Mouse (Mus musculus): Measurements from ENCODE around the gene Abcc9. TPM values are rescaled to one million over a fixed set of nuclear protein-coding genes. Genes with fewer than 3 reads are reported as not detected.
A peak's percentile ranks its signal among the peaks of the same experiment; 100 is the strongest.

Gene Abcc9
- polyA plus RNA-seq, 1 experiment from 2014 or later = 1.5 TPM

DNA sequence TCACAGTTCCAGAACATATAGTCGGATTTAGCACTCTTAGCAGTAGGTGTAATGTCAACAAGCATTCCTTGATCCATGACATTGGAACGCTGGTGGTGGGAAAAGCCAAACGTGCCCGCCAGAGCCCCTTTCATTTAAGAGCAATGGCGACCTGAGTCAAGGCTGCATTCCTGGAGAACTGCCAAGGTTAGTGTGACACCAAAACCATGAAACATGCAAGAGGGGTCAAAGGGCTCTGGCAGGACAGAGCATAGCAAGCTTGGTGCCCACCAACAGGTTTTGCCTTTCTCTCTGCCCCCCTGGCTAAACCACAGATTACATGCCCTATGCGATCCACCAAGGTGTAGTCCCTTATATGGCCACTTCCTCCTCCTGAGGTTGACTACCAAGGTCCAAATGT, 36.5 kb upstream of the Abcc9 start:
- Histone ChIP-seq H3K27me3 (ENCODE audit: control insufficient read depth, insufficient read depth, low read length) (no peaks in the 10 kb centered on the region), H3K9ac (ENCODE audit: low read length) (no peak overlapping the region), H3K36me3 (ENCODE audit: control insufficient read depth, insufficient read depth, low read length) (no peaks in the 10 kb centered on the region), H3K9me3 (ENCODE audit: control insufficient read depth, low read length) (no peaks in the 10 kb centered on the region), H3K4me2 (ENCODE audit: low read depth) (no peak overlapping the region), H3K4me1 (ENCODE audit: control insufficient read depth, insufficient read depth, low read length) (no peaks in the 10 kb centered on the region), H3K4me3 (ENCODE audit: low read depth, low read length) (no peak overlapping the region), H3K27ac (ENCODE audit: low read depth, low read length) (no peak overlapping the region)
- no peak for ATAC-seq (ENCODE audit: insufficient read depth, low FRiP score, low TSS enrichment)
- 74% methylated on average over 6 of the region's 6 CpGs for WGBS
- DNase-seq (ENCODE audit: low spot score) = no peak

DNA sequence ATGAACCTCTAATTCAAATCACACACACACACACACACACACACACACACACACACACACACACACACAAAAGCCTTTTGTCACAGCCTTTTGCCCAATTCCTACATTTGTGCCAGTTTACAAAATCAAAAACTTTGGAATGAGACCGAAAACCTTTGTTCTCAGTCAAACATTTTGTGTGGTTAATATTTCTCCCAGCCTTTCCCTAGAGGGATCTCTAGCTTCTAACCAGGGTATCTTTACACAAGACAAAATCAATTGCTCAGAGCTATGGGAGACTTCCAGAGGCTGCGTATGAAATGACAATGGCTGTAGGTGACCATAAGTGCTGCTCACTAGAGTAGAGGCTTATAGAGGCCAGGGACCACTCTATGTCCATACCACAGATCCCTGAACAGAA, 36.1 kb upstream of the Abcc9 start:
- no peaks in the 10 kb centered on the region for H3K27me3 ChIP-seq (ENCODE audit: control insufficient read depth, insufficient read depth, low read length)
- H3K4me3 ChIP-seq (ENCODE audit: low read depth, low read length) = no peak overlapping the region
- ATAC-seq (ENCODE audit: insufficient read depth, low FRiP score, low TSS enrichment) = no peak
- DNase-seq (ENCODE audit: low spot score) = no peak
- H3K4me1 ChIP-seq (ENCODE audit: control insufficient read depth, insufficient read depth, low read length) = no peaks in the 10 kb centered on the region
- no peaks in the 10 kb centered on the region for H3K36me3 ChIP-seq (ENCODE audit: control insufficient read depth, insufficient read depth, low read length)
- no peaks in the 10 kb centered on the region for H3K9me3 ChIP-seq (ENCODE audit: control insufficient read depth, low read length)
- H3K27ac ChIP-seq (ENCODE audit: low read depth, low read length) = no peak overlapping the region
- no peak overlapping the region for H3K4me2 ChIP-seq (ENCODE audit: low read depth)
- H3K9ac ChIP-seq (ENCODE audit: low read length) = no peak overlapping the region
- WGBS = 99% methylated on average over 2 of the region's 2 CpGs

DNA sequence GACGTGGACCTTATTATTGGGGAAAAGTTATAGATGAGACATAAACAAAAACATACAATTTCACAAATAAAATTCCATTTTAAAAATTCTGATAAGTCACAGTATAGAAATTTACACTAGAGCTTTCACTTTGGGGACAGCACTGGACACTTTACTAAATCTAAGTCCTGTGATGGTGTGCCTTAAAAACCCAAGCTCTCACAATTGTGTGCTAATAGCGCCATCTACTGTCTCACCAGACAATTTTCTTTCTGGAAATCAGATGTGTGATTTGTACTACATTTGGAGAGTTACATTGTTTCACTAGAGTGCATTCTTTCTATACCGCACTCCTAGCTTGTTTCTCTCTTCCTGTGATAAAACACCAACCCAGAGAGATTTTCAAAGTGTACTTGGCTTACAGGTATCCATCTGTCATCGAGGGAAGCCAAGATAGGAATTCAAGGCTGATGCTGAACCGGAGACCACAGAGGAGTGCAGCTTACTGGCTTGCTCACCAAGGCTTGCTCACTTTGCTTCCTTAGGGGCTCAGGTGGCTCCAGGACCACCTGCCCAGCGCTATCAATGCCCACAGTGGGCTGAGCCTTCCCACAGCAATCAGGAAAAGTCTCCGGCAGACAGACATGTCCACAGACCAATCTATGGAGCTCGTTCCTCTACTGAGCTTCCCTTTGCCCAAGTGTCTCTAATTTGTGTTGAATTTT, 33.3 kb upstream of the Abcc9 start:
- Histone ChIP-seq H3K27me3 (ENCODE audit: control insufficient read depth, insufficient read depth, low read length) (no peaks in the 10 kb centered on the region), H3K4me3 (ENCODE audit: low read depth, low read length) (no peak overlapping the region), H3K9ac (ENCODE audit: low read length) (no peak overlapping the region), H3K4me1 (ENCODE audit: control insufficient read depth, insufficient read depth, low read length) (no peaks in the 10 kb centered on the region), H3K9me3 (ENCODE audit: control insufficient read depth, low read length) (no peaks in the 10 kb centered on the region), H3K4me2 (ENCODE audit: low read depth) (no peak overlapping the region), H3K27ac (ENCODE audit: low read depth, low read length) (no peak overlapping the region), H3K36me3 (ENCODE audit: control insufficient read depth, insufficient read depth, low read length) (no peaks in the 10 kb centered on the region)
- DNase-seq (ENCODE audit: low spot score) = no peak
- 53% methylated on average over 8 of the region's 8 CpGs for WGBS
- peak; percentile 49; the same call in 1 of the 2 replicates for ATAC-seq (ENCODE audit: insufficient read depth, low FRiP score, low TSS enrichment)

DNA sequence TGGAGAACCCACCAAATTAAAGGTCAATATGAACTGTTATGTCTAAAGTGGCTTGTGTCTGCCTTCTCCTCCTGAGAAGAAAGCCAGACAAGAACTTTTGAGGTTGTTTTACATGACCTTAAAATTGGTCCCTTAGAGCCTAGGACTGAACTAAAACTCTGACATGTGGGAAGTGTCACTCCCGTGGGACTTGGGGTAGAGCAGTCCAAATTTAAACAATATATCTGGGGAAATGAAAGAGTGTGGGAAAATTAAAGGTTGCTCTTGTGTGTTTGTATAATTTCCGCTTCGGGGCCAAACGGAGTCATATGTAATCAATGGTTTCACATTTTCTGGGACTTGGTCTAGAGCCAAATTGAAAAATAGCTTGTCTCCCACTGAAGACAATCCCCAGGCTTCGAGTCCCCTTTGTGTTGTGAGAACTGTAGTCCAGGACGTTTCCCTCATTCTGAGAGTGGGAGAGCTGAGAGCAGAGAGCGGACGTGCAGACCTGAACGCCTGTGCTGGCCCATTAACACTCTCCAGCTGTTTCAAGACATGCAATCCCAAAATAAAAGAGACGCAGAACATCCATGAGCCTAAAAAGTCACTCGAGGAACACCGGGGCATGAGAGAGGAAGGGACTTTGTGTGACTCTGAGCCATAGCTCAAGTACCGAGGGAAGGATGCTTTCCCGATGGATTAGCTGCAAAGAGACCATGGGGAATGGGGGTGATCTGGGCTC, 30.6 kb upstream of the Abcc9 start:
- H3K9ac ChIP-seq (ENCODE audit: low read length) = no peak overlapping the region
- ATAC-seq (ENCODE audit: insufficient read depth, low FRiP score, low TSS enrichment) (no peak), DNase-seq (ENCODE audit: low spot score) (no peak)
- no peaks in the 10 kb centered on the region for H3K27me3 ChIP-seq (ENCODE audit: control insufficient read depth, insufficient read depth, low read length)
- H3K27ac ChIP-seq (ENCODE audit: low read depth, low read length) = no peak overlapping the region
- no peaks in the 10 kb centered on the region for H3K36me3 ChIP-seq (ENCODE audit: control insufficient read depth, insufficient read depth, low read length)
- no peak overlapping the region for H3K4me2 ChIP-seq (ENCODE audit: low read depth)
- no peaks in the 10 kb centered on the region for H3K4me1 ChIP-seq (ENCODE audit: control insufficient read depth, insufficient read depth, low read length)
- no peaks in the 10 kb centered on the region for H3K9me3 ChIP-seq (ENCODE audit: control insufficient read depth, low read length)
- H3K4me3 ChIP-seq (ENCODE audit: low read depth, low read length) = no peak overlapping the region
- WGBS = 82% methylated on average over 14 of the region's 14 CpGs

DNA sequence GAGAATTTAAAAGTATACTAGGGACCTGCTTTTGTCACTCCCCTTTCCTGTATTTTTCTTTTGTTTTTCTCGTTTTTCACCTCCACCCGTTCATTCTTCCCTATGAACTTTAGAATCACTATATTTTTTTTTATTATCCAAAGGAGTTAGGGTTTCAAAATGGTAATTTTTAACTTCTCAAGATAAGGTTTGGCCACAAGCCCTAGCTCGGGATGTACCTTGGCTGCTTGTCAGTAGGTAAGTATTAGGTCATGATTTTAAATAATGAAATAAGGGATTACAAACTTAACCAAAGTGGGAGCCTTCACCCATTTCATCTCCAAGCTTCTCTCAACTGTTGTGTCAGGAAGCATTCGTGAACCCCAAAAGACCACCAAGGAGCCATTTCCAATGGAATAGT, 23.9 kb upstream of the Abcc9 start:
- H3K4me3 ChIP-seq (ENCODE audit: low read depth, low read length) = no peak overlapping the region
- H3K27me3 ChIP-seq (ENCODE audit: control insufficient read depth, insufficient read depth, low read length) = no peaks in the 10 kb centered on the region
- H3K4me1 ChIP-seq (ENCODE audit: control insufficient read depth, insufficient read depth, low read length) = no peaks in the 10 kb centered on the region
- H3K9ac ChIP-seq (ENCODE audit: low read length) = no peak overlapping the region
- DNase-seq (ENCODE audit: low spot score) = no peak
- 86% methylated on average over 4 of the region's 4 CpGs for WGBS
- H3K4me2 ChIP-seq (ENCODE audit: low read depth) = no peak overlapping the region
- H3K36me3 ChIP-seq (ENCODE audit: control insufficient read depth, insufficient read depth, low read length) = no peaks in the 10 kb centered on the region
- no peak overlapping the region for H3K27ac ChIP-seq (ENCODE audit: low read depth, low read length)
- no peaks in the 10 kb centered on the region for H3K9me3 ChIP-seq (ENCODE audit: control insufficient read depth, low read length)
- no peak for ATAC-seq (ENCODE audit: insufficient read depth, low FRiP score, low TSS enrichment)

DNA sequence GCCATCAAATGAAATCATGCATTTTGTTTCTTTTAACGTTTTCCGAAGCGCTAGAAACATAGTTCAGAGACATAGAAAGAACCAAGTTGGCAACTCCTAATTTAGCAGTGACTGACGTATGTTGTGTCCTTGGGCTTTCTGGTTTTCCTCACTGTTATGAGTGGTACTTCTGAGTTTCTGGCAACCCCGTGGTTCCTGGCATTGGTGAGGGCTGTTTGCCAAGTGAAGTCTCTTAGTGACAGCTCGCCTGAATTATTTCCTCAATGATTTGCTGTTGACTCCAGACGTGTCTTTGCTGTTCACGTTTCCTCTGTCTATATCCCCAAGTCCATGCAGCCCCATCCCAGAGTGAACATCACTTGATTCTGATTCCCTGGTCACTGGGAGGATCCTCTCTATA, 19.6 kb upstream of the Abcc9 start:
- H3K4me2 ChIP-seq (ENCODE audit: low read depth) = no peak overlapping the region
- no peak overlapping the region for H3K27ac ChIP-seq (ENCODE audit: low read depth, low read length)
- no peaks in the 10 kb centered on the region for H3K9me3 ChIP-seq (ENCODE audit: control insufficient read depth, low read length)
- DNase-seq (ENCODE audit: low spot score) (no peak), ATAC-seq (ENCODE audit: insufficient read depth, low FRiP score, low TSS enrichment) (no peak)
- no peaks in the 10 kb centered on the region for H3K4me1 ChIP-seq (ENCODE audit: control insufficient read depth, insufficient read depth, low read length)
- no peaks in the 10 kb centered on the region for H3K27me3 ChIP-seq (ENCODE audit: control insufficient read depth, insufficient read depth, low read length)
- H3K9ac ChIP-seq (ENCODE audit: low read length) = no peak overlapping the region
- WGBS = 89% methylated on average over 8 of the region's 8 CpGs
- H3K36me3 ChIP-seq (ENCODE audit: control insufficient read depth, insufficient read depth, low read length) = no peaks in the 10 kb centered on the region
- no peak overlapping the region for H3K4me3 ChIP-seq (ENCODE audit: low read depth, low read length)

DNA sequence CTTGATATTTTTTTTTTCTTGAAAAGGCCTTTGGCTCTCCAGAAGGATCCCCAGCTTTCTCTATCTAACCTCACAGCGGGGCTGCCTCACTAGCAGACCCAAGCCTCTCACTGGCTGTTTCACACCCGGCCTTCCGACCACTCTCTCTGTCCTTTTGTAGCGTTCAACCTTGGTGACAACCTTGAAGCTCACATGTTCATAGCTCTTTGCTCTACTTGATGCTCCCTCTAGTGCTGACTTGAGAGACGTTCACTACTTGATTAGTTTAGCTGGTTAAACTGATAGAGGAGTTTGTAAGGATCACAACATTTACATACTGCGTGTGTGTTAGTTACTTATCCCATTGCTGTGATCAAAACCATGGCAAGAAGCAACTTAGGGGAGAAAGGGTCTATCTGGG, 18.5 kb upstream of the Abcc9 start:
- Histone ChIP-seq H3K9me3 (ENCODE audit: control insufficient read depth, low read length) (no peaks in the 10 kb centered on the region), H3K27ac (ENCODE audit: low read depth, low read length) (no peak overlapping the region), H3K9ac (ENCODE audit: low read length) (no peak overlapping the region), H3K4me2 (ENCODE audit: low read depth) (no peak overlapping the region), H3K27me3 (ENCODE audit: control insufficient read depth, insufficient read depth, low read length) (no peaks in the 10 kb centered on the region), H3K4me1 (ENCODE audit: control insufficient read depth, insufficient read depth, low read length) (no peaks in the 10 kb centered on the region), H3K4me3 (ENCODE audit: low read depth, low read length) (no peak overlapping the region), H3K36me3 (ENCODE audit: control insufficient read depth, insufficient read depth, low read length) (no peaks in the 10 kb centered on the region)
- WGBS = 76% methylated on average over 6 of the region's 6 CpGs
- DNase-seq (ENCODE audit: low spot score) = no peak
- ATAC-seq (ENCODE audit: insufficient read depth, low FRiP score, low TSS enrichment) = no peak

DNA sequence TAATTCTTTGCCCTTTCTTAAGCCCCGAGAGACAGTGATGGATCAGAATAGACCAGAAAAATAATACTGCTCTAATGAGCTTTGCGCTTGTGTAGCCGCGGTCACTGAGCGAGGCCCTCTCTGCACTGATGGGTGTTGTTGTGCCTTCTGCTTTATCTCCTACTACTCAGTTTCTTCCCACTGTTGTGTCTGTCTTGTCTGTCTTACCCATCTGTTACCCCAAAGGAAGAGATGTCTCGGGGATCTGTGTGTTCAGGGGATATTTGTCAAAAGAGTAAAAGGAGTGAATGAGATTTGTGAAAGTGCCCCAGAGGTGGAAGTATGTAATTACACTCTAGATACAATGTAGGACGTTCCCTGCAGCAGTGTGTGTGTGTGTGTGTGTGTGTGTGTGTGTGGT, 16.1 kb upstream of the Abcc9 start:
- DNase-seq (ENCODE audit: low spot score) (no peak), ATAC-seq (ENCODE audit: insufficient read depth, low FRiP score, low TSS enrichment) (no peak)
- Histone ChIP-seq H3K9ac (ENCODE audit: low read length) (no peak overlapping the region), H3K36me3 (ENCODE audit: control insufficient read depth, insufficient read depth, low read length) (no peaks in the 10 kb centered on the region), H3K27me3 (ENCODE audit: control insufficient read depth, insufficient read depth, low read length) (no peaks in the 10 kb centered on the region), H3K4me1 (ENCODE audit: control insufficient read depth, insufficient read depth, low read length) (no peaks in the 10 kb centered on the region), H3K9me3 (ENCODE audit: control insufficient read depth, low read length) (no peaks in the 10 kb centered on the region), H3K4me2 (ENCODE audit: low read depth) (no peak overlapping the region), H3K4me3 (ENCODE audit: low read depth, low read length) (no peak overlapping the region), H3K27ac (ENCODE audit: low read depth, low read length) (no peak overlapping the region)
- WGBS = 80% methylated on average over 7 of the region's 7 CpGs

DNA sequence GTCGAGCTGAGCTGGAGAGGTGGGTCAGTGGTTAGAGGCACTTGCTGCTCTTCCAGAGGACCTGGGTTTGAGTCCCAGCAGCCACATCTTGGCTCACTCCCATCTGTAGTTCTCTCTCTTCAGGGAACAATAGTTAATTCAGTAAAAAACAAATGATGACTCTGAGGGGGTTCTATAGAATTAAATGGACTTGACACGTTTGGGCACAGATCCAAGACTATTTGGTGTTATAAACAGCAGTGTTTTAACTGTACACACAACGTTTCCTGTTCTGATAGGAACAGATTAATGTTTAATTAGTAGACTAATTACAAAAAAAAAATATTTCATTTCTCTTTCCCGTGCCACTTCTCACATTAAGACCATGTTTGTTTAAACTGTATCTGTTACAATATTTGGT, 15.1 kb upstream of the Abcc9 start:
- Histone ChIP-seq H3K36me3 (ENCODE audit: control insufficient read depth, insufficient read depth, low read length) (no peaks in the 10 kb centered on the region), H3K4me3 (ENCODE audit: low read depth, low read length) (no peak overlapping the region), H3K27me3 (ENCODE audit: control insufficient read depth, insufficient read depth, low read length) (no peaks in the 10 kb centered on the region), H3K4me2 (ENCODE audit: low read depth) (no peak overlapping the region), H3K9ac (ENCODE audit: low read length) (no peak overlapping the region), H3K4me1 (ENCODE audit: control insufficient read depth, insufficient read depth, low read length) (no peaks in the 10 kb centered on the region), H3K9me3 (ENCODE audit: control insufficient read depth, low read length) (no peaks in the 10 kb centered on the region), H3K27ac (ENCODE audit: low read depth, low read length) (no peak overlapping the region)
- ATAC-seq (ENCODE audit: insufficient read depth, low FRiP score, low TSS enrichment) = no peak
- 78% methylated on average over 4 of the region's 4 CpGs for WGBS
- no peak for DNase-seq (ENCODE audit: low spot score)
